Mouse (Mus musculus) testis, adult 2 months (tissue): ENCODE results near the gene Gdpd5. TPM values are rescaled to one million over a fixed set of nuclear protein-coding genes. Genes with fewer than 3 reads are reported as not detected.

Experiments
- H3K27ac ChIP-seq: fragments of 200-500 bp; 2 replicates; pipeline ENCODE4 v1.5.1; 2012; ENCODE audit warnings: low read depth, low read length; ENCODE audit not compliant: control insufficient read depth, insufficient read depth
- H3K27me3 ChIP-seq: fragments of 200-500 bp; 2 replicates; pipeline ENCODE4 v1.6.1; 2012; ENCODE audit warnings: mild to moderate bottlenecking, low read length, moderate library complexity; ENCODE audit not compliant: control insufficient read depth, insufficient read depth
- H3K36me3 ChIP-seq: fragments of 200-500 bp; 2 replicates; pipeline ENCODE4 v1.6.1; 2012; ENCODE audit warnings: mild to moderate bottlenecking, low read length; ENCODE audit not compliant: control insufficient read depth, insufficient read depth
- H3K4me1 ChIP-seq: fragments of 200-500 bp; 2 replicates; pipeline ENCODE4 v1.6.1; 2012; ENCODE audit warnings: low read length; ENCODE audit not compliant: control insufficient read depth, insufficient read depth
- H3K4me3 ChIP-seq: fragments of 200-500 bp; 2 replicates; pipeline ENCODE4 v1.5.1; 2012; ENCODE audit warnings: low read depth, mild to moderate bottlenecking, low read length, moderate library complexity, mixed read lengths; ENCODE audit not compliant: control insufficient read depth
- CTCF ChIP-seq: fragments of 200-500 bp; IDR thresholded peaks from 2 replicates; pipeline ENCODE4 v1.5.1; 2012; ENCODE audit warnings: low read depth, mild to moderate bottlenecking, inconsistent platforms, low read length, moderate library complexity; ENCODE audit not compliant: control insufficient read depth, insufficient read depth, insufficient replicate concordance
- POLR2A ChIP-seq: fragments of 200-500 bp; IDR thresholded peaks from 2 replicates; pipeline ENCODE4 v1.6.1; 2012; ENCODE audit warnings: low read depth, mild to moderate bottlenecking, inconsistent platforms, low read length, moderate library complexity; ENCODE audit not compliant: control insufficient read depth
- polyA plus RNA-seq: library from polyadenylated mRNA; depleted of rRNA; stranded (reverse); fragments of >200 nt; gene quantifications from 2 replicates; pipeline ENCODE4 v1.2.3, GENCODE M21; 2012

The Gdpd5 gene
- polyA plus RNA-seq, 1 experiment, result 9.9 TPM

GRCm38 (mm10) chr7:99447323-99447722 is 66.1 kb downstream of the Gdpd5 start:
- H3K27ac ChIP-seq, result no peak overlapping the region
- no peak for TF ChIP-seq CTCF
- no peak for TF ChIP-seq POLR2A
- H3K36me3 ChIP-seq, result no peaks in the 10 kb centered on the region
- no peaks in the 10 kb centered on the region; the same call in 1 of the 2 replicates for H3K4me1 ChIP-seq
- H3K4me3 ChIP-seq, result peak overlapping the region; percentile 6
- H3K27me3 ChIP-seq, result no peaks in the 10 kb centered on the region

DNA sequence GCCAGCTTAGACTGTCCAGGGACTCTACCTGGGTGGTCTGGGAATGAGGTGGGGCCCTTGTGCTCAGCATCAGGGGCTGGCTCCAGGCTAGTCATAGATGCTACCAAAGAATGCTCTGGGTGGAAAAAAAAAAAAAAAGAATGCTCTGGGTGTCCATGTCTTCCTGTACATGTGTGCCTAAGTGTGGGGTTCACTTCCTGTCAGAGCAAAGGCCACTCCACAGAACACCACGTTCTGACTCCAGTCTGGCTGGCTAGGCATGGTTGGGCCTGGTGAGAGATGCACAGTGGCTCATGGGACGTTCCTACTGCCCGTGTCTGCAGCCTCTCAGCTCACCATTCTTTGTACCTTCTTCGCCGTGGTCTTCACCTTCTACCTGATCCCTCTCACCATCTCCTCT is 67.4 kb downstream of the Gdpd5 start:
- no peaks in the 10 kb centered on the region for H3K36me3 ChIP-seq
- no peak overlapping the region for H3K27ac ChIP-seq
- H3K4me3 ChIP-seq, result no peak overlapping the region
- H3K27me3 ChIP-seq, result no peaks in the 10 kb centered on the region
- no peak for TF ChIP-seq CTCF
- TF ChIP-seq POLR2A, result no peak
- no peaks in the 10 kb centered on the region; the same call in 1 of the 2 replicates for H3K4me1 ChIP-seq

DNA sequence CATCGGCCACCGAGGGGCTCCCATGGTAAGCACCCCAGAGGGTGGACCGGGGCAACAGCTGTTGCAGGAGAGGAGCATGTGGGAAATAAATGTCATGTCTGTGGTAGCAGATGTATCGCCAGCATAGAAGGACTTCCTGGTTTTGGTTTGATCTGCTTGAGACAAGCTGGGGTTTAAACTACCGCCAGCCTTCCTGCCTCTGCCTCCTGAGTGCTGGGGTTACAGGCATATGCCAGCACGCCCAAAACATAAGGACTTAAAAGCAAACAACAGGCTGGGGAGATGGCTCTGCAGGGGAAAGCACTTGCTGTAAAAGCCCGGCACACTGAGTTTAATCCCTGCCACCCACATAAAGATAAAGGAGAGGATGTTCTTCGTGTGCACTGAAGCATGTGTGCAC is 67.8 kb downstream of the Gdpd5 start:
- no peak for TF ChIP-seq CTCF
- no peak for TF ChIP-seq POLR2A
- Histone ChIP-seq H3K27me3 (no peaks in the 10 kb centered on the region), H3K4me1 (no peaks in the 10 kb centered on the region; the same call in 1 of the 2 replicates), H3K27ac (no peak overlapping the region), H3K4me3 (no peak overlapping the region), H3K36me3 (no peaks in the 10 kb centered on the region)

DNA sequence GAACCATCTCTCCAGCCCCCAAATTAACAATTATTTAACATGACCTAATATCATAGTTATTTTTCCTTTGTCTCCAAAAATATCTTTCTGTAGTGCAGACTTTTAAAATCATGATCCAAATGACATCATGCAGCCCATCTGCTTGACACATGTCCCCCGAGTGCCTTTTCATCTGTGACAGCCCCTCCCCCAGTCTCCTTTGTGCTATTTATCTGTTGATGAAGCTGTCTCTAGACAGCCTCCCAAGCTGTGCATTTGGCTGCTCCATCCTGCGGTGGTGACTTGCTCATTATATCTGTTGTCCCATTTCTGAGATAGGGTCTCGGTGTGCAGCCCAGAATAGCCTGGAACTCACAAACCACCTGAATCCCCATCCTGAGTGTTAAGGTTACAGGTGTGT is 68.5 kb downstream of the Gdpd5 start:
- H3K36me3 ChIP-seq, result no peaks in the 10 kb centered on the region
- no peaks in the 10 kb centered on the region for H3K27me3 ChIP-seq
- H3K4me3 ChIP-seq, result no peak overlapping the region
- TF ChIP-seq POLR2A (no peak), CTCF (no peak)
- no peak overlapping the region for H3K27ac ChIP-seq
- H3K4me1 ChIP-seq, result no peaks in the 10 kb centered on the region; the same call in 1 of the 2 replicates

- peak; percentile 55; the same call in 1 of the 2 replicates for TF ChIP-seq CTCF
- TF ChIP-seq POLR2A, result no peak
- no peak overlapping the region for H3K4me3 ChIP-seq
- no peaks in the 10 kb centered on the region; the same call in 1 of the 2 replicates for H3K4me1 ChIP-seq
- H3K27me3 ChIP-seq, result no peaks in the 10 kb centered on the region
- no peak overlapping the region for H3K27ac ChIP-seq
- no peaks in the 10 kb centered on the region for H3K36me3 ChIP-seq
These were observed 69.5 kb downstream of the Gdpd5 start for GRCm38 (mm10) chr7:99450703-99451102.

DNA sequence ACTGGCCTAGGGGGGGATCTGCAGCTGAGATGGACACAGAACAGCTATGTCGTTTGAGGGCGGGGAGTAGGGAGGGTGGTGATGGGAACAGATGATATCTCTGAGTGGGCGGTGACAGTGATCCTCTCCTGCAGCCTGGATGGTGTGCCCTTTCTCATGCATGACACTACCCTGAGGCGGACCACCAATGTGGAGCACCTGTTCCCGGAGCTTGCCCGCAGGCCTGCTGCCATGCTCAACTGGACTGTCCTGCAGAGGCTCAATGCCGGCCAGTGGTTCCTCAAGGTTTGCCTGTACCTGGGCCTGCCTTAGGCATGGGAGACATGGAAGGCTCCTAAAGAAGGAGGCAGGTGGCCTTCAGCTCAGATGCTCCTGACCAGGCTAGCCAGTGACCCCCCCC is 71.6 kb downstream of the Gdpd5 start:
- Histone ChIP-seq H3K27ac (no peak overlapping the region), H3K27me3 (no peaks in the 10 kb centered on the region), H3K36me3 (no peaks in the 10 kb centered on the region), H3K4me1 (no peaks in the 10 kb centered on the region; the same call in 1 of the 2 replicates), H3K4me3 (no peak overlapping the region)
- no peak for TF ChIP-seq CTCF
- no peak for TF ChIP-seq POLR2A

GRCm38 (mm10) chr7:99454044-99454443 is 72.8 kb downstream of the Gdpd5 start:
- Histone ChIP-seq H3K36me3 (no peaks in the 10 kb centered on the region), H3K27me3 (no peaks in the 10 kb centered on the region), H3K27ac (no peak overlapping the region), H3K4me1 (no peaks in the 10 kb centered on the region; the same call in 1 of the 2 replicates), H3K4me3 (no peak overlapping the region)
- TF ChIP-seq CTCF (no peak), POLR2A (no peak)

- Histone ChIP-seq H3K4me1 (no peaks in the 10 kb centered on the region), H3K36me3 (no peaks in the 10 kb centered on the region), H3K27me3 (no peaks in the 10 kb centered on the region), H3K4me3 (no peak overlapping the region), H3K27ac (no peak overlapping the region)
- TF ChIP-seq POLR2A (no peak), CTCF (no peak)
These were observed 77.6 kb downstream of the Gdpd5 start for GRCm38 (mm10) chr7:99458849-99459248.
